Mouse (Mus musculus) telencephalon, adult 2 months (tissue): ENCODE measurements around the gene Nnat.
A peak's percentile ranks its signal among the peaks of the same experiment; 100 is the strongest.

ENCODE experiments used
- DNase-seq: peaks from one replicate; pipeline ENCODE4 v3.0.0-alpha.2; 2011; ENCODE audit warnings: low read depth, low spot score

The Nnat gene

DNA sequence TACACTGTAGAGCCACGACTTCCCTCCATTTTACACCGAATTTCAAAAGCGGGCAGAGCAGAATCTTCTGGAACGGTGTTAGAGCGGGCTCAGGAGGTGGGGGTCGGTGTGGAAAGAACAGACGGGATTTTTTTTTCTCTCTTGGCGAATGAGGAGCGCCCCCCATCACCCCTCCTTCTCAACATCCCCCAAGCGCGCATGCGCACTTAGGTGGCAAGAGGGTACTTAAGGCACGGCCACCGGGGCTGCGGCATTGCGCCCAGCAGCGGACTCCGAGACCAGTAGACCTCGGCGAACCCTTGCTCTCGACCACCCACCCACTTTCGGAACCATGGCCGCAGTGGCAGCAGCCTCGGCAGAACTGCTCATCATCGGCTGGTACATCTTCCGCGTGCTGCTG lies at the start of gene Nnat:
TSS of gene Nnat (plus strand) at position 221 of the 400 bp plus-strand sequence.
- no peak for DNase-seq

- peak; percentile 53 for DNase-seq
Measured at GRCm38 (mm10) chr2:157512859-157513258, 47.0 kb upstream of the Nnat start.

DNA sequence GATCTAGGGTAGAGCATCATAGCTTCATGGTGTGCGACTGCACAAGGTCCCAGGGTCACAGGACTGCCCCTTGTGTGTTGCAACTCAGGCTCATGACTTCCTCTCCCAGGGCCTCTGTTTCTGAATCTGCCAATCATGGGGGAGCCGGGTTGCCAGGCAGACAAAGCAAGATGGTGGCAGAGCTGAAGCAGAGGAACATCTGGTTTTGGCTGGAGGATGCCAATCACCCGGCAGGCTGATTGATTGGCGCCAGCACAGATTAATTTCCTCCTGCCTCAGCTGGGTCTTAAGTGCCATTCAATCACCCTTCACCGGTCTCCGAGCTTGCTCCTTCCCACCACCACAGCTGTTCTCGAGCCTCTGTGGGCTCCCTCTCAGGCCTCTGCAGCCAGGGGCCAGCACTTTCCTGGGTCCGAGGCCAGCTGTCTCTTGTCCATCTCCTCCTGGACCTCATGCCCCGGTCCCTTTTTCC lies 46.1 kb upstream of the Nnat start:
- DNase-seq, result no peak

DNA sequence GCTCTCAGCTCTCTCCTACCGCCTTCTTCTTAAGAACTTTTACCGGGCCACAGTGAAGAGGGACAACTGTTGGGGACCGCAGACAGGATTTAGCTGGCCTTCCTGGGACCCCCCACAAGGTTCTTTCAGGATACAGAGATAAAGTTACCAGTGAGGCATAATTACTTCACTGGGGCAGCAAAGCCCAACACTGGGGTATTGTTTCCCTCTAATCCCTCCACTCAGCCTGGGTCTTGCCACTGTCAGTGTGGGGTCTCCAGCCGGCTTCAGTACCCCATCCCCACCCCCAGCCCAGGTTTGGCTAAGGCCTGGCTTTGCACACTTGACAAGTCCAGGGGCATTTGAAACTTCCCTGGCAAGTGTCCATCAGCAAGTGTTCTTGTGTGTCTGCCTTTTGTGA lies 45.5 kb upstream of the Nnat start:
- no peak for DNase-seq

DNA sequence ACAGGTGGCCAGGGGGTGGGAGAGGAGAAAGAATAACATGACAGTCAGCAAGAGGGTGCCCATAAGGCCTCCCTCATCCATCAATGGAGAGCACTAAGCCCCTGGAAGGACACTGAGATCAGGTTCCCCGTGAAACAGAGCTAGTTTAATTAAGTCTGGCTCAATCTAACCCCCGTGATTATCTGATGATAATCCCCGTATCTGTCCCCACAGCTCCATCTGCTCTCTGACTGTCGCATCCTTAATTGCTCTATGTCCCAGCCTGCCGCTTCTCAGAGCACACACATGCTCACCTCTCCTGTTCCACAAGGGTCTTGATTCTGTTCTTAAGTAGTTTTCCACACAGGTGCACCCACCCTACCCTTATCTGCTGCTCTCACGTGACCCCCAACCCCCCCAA lies 42.4 kb upstream of the Nnat start:
- DNase-seq, result no peak

DNA sequence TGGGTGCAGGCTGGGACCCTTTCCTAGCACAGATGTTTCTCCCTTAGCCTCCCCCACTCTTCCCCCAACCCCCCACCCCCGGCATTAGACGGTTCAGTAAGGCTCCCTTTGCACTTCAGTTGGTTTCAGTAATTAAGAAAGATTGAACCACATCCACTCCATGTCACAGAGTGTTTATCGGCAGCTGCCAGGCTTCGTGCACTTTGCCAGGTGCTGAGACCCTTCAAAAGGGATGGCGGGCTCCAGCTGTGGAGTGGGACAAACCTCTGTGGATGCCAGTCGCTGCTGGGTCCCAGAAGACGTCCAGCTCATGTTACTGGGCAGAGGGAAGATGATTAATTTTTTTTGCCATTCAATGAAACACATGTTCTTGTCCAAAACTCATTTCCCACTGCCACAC lies 41.4 kb upstream of the Nnat start:
- DNase-seq, result no peak

DNA sequence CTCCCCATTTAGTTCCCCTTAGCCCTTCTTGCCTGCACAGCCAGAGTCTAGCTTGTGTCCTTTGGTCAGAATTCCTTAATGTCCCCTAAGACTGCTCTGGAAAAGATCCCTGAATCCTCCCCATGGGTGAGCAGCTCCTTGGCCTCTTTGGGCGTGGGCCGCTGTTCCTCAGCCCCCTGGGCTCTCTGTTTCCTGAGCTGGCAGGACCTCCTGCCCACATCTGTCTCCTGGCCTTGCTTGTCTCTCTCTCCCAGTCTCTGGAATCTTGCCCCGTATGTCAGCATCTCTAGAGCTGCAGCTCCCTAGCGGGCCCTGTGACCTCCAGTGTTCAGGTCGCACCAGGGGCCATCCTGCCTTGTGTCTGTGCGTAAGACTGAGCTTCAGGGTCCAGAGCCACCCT lies 40.4 kb upstream of the Nnat start:
- no peak for DNase-seq

DNA sequence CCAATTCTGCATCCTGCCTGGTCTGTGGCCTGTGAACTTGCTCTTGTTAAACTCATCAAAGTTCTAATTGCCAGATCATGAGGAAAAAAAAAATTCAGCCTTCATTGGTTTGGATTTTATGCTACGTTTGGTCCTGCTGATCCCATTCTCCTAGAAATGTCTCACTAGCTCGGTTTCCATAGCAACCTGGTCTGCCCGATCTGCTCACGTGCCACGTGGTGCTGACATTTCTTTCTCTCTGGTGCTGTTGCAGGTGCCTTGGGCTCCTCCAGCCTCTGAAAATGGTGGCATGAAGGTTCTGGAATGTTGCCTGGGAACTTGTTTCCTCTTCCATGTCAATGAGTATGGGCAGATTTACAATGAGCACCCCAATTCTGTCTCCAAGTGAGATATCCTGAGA lies 39.4 kb upstream of the Nnat start:
- peak; percentile 67 for DNase-seq

DNA sequence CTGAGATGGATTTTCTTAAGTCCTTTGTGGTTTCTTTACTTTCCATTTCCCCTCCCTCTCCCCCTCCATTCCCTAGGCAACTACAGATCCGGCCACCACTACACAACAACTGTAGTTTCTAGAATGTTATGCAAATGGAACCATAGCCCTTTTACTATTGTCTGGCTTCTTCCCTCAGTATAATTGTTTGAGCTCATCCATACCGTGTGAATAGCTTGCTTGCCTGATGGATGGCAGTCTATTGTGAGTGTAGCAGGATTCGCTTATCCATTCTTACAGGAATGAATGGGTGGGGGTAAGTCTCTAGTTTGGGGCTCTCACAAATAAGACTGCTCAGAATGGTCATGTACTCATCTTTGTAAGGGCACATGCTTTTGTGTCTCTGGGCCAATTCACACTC lies 37.3 kb upstream of the Nnat start:
- no peak for DNase-seq

DNA sequence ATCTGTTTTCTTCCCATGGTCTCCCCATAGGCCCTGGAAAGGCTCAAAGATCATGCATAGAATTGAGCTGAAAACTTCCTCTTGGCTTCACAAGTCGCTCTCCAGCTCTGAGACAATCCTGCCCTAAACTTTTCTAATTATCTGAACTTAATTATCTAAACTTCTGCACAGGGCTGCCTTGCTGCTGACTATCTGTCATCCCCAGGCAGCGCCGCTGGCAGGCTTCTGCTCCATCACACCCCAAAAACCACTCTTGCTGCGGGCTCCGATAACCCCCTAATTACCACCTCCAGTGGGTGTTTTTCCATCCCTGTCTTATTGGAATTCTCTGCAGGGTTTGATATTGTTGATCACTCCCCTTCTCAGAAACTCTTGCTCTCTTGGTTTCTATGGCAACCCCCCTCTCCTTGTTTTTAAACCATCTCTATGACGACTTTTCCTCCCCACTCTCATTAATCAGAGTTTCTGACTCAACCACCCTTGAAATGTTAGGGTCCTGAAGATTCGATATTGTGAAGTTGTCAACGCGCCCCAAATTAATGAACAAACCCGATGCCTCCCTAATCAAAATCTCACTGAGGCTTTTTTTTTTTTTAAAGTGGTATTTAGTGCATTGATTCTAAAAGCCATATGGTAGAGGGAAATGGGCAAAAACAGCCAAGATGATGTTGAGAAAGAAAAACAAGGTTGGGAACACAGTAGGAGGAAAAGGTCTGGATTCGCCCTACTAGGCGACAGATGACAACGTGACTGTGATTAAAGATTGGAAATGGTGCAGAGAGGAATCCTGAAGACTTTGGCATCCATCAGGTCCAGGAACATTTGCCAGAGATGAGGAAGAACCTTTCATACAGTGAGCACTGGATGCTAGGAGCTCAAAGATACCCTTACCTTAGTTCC lies 29.6 kb upstream of the Nnat start:
- peak; percentile 53 for DNase-seq

DNA sequence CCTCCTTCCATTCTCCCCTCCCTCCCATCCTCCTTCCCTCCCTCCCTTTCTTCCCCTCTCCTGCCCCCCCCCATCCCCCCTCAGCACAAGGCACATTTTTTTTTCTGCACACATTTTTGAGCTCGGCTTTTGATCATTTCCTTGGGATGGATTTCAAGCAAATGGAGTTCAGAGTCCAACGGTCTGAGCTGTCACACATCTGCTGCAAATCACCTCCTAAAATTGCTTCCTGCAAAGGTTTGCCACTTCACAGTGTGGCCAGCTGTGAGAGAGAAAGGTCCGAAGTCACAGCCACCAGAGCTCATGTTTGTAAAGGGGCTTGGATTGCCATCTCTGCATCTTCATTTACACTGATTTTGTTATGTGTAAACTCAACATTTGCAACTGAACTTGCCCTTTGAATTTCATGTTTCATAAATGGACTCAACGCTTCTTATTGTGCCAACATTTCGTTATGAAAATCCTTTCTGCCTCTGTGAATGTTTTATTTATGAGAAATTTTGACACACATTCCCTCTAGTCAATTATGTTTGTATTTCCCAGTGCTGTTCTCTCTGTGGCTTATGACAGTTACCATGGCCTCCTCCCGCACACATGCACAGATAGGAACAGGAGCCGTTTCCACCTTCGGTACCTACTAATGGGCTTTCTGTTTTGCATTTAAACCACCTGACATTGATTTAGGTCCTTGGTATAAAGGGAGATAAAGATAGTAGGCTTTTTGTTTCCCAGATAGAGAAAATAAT lies 28.0 kb upstream of the Nnat start:
- DNase-seq, result no peak

GRCm38 (mm10) chr2:157534163-157534562 lies 25.7 kb upstream of the Nnat start:
- no peak for DNase-seq

DNA sequence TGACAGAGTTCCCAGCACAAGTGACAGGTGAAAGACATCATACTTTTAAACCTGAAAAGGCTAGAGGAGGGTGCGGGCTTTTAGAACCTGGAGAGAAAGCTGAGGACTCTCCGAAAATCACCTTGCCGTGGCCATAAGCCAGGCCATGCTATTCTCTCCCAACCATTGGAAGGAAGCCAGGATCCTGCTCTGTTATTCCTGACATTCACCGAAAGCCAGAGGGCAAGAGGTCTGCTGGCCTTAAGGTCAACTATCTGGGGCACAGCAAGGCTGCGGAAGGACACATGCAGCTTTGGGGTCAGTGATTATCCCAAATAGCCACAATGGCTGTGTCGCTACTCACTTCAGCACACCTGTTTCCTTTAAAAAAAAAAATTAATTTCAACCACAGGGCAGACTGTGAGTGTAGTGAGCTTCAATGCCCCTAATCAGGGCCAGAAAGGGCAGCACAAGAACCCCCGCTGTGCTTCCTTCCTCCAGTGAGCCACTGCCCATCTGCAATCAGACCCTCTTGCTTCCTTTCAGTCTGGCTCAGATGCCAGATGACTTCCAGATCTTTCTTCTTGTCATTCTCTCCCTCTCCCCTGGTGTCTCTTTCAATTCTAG lies 23.3 kb upstream of the Nnat start:
- no peak for DNase-seq

- DNase-seq, result peak; percentile 58
Measured at GRCm38 (mm10) chr2:157537118-157537517, 22.8 kb upstream of the Nnat start.

- DNase-seq, result peak; percentile 60
Measured at GRCm38 (mm10) chr2:157540073-157540952, 19.6 kb upstream of the Nnat start.

- no peak for DNase-seq
Measured at GRCm38 (mm10) chr2:157540953-157541569, 18.8 kb upstream of the Nnat start.

DNA sequence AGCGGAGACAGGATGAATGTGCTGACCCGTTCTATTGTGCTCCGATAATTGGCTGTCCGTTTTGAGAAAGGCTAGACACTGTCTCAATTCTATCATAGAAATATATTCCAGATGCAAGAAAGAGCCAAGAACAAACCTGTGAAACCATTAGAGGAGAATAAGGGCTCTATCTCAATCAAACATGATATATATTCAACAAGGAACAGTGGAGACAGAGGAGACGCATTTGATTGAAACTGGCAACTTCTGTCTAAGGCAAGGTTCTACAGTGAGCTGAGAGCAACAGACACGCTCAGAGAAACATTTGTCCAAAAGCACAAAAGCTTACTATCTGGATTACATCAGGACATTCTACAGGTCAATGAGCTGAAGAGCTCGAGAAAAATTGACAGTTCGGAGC lies 18.2 kb upstream of the Nnat start:
- DNase-seq, result no peak

- no peak for DNase-seq
Measured at GRCm38 (mm10) chr2:157542415-157542814, 17.5 kb upstream of the Nnat start.

DNA sequence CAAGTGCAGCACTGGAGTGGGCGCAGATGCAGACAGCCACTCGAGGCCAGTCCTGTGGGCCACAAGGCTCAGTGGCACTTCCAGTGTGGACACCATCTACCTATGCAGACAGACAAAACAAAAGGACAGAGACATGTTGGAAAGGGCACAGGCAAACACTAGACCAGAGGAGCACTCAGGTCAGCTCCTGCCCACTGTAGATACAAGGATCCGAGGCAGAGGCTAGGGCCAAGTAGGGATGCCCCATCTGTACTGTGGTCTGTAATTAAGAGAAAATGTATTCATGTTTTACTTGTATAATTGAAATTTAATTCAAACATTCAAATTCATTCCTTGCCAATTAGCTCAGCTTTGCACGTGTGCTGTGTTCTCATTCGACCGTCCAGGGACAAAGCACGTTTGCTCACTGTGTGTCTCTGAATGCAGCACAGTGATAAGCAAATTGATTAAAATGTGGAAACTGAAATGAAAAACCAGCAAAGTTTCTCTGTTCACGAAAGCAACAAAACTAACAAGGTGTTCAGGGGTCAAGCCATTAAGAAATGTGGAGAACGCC lies 15.5 kb upstream of the Nnat start:
- no peak for DNase-seq

GRCm38 (mm10) chr2:157546686-157547085 lies 13.2 kb upstream of the Nnat start:
- no peak for DNase-seq

GRCm38 (mm10) chr2:157550292-157550691 lies 9.6 kb upstream of the Nnat start:
- no peak for DNase-seq
